Mouse (Mus musculus): Measurements from ENCODE around the gene Gna15. TPM values are rescaled to one million over a fixed set of nuclear protein-coding genes. Genes with fewer than 3 reads are reported as not detected.
A peak's percentile ranks its signal among the peaks of the same experiment; 100 is the strongest.

Gene Gna15
- polyA plus RNA-seq, 1 experiment from 2014 or later = 4.6 TPM

DNA sequence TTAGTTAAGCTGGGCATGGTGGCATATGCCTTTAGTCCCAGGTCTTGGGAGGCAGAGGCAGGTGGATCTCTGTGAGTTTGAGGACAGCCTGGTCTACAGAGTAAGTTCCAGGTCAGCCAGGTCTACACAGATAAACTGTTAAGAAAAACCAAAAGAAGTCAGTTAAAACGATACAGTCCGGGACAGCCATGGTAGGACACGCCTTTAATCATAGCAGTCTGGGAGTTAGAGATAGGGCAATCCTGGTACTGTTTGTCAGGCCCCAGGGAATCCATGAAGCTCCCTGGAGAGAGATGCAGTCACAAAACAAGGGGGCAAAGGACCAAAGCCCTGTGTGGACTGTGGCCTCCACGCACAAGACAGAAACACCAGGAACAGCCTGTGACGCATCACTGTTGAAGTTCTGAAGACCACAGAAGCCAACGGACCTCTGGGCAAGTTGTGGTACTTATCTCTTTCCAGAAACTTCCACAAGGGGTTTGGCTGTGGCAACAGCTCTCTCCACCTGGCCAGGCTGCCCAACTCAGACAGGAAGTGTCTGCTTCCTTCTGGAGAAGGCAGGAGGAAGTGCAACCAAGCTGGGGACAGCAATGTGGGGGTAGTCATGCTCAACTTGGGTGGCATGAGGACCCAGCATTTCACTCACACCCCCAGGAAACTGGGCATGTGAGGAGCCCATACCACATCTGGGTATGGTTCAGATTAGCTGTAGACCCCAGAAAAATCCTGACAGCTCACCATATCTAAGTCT is 4.6 kb downstream of the Gna15 start:
- no peak overlapping the region for H3K9ac ChIP-seq (replicated peaks; ENCODE audit: low read depth)
- WGBS = 66% methylated on average over 6 of the region's 6 CpGs
- H3K36me3 ChIP-seq (ENCODE audit: insufficient read depth, low read length) = no peaks in the 10 kb centered on the region
- H3K9me3 ChIP-seq (ENCODE audit: low read length) = no peaks in the 10 kb centered on the region
- peaks cover 6% of the 10 kb centered on the region; the same call in 1 of the 2 replicates for H3K4me1 ChIP-seq (ENCODE audit: insufficient read depth, low read depth, low read length)
- no peak overlapping the region for H3K4me2 ChIP-seq (replicated peaks; ENCODE audit: low read depth, low read length)
- DNase-seq (ENCODE audit: low spot score) (no peak), ATAC-seq (0 out of 2 replicates have a peak, but pooled peaks have one; percentile 16)
- H3K27ac ChIP-seq (ENCODE audit: low read length) = no peak overlapping the region
- H3K4me3 ChIP-seq (ENCODE audit: low read depth, low read length) = no peak overlapping the region
- TF ChIP-seq EP300 (IDR thresholded peaks at IDR 0.05) (no peak), CTCF (IDR thresholded peaks at IDR 0.05) (no peak)
- no peaks in the 10 kb centered on the region for H3K27me3 ChIP-seq (replicated peaks; ENCODE audit: insufficient read depth, low read length)

- 12% methylated on average over 4 of the region's 4 CpGs for WGBS
- Histone ChIP-seq H3K27ac (ENCODE audit: low read length) (no peak overlapping the region), H3K4me3 (ENCODE audit: low read depth, low read length) (no peak overlapping the region), H3K4me2 (replicated peaks; ENCODE audit: low read depth, low read length) (no peak overlapping the region), H3K4me1 (ENCODE audit: insufficient read depth, low read depth, low read length) (peaks cover under 1% of the 10 kb centered on the region; the same call in 1 of the 2 replicates), H3K27me3 (replicated peaks; ENCODE audit: insufficient read depth, low read length) (no peaks in the 10 kb centered on the region), H3K9ac (replicated peaks; ENCODE audit: low read depth) (no peak overlapping the region), H3K9me3 (ENCODE audit: low read length) (no peaks in the 10 kb centered on the region), H3K36me3 (ENCODE audit: insufficient read depth, low read length) (no peaks in the 10 kb centered on the region)
- TF ChIP-seq CTCF (IDR thresholded peaks at IDR 0.05) = peak; percentile 83
- no peak for TF ChIP-seq EP300 (IDR thresholded peaks at IDR 0.05)
- peak; percentile 67 for ATAC-seq
- peak; percentile 67 for DNase-seq (ENCODE audit: low spot score)
These were observed 5.5 kb downstream of the Gna15 start for GRCm38 (mm10) chr10:81518546-81518945.

- no peaks in the 10 kb centered on the region for H3K27me3 ChIP-seq (replicated peaks; ENCODE audit: insufficient read depth, low read length)
- WGBS = 63% methylated on average over 8 of the region's 8 CpGs
- TF ChIP-seq CTCF (IDR thresholded peaks at IDR 0.05) = no peak
- TF ChIP-seq EP300 (IDR thresholded peaks at IDR 0.05) = no peak
- ATAC-seq (no peak), DNase-seq (ENCODE audit: low spot score) (no peak)
- H3K4me1 ChIP-seq (ENCODE audit: insufficient read depth, low read depth, low read length) = no peaks in the 10 kb centered on the region
- H3K27ac ChIP-seq (ENCODE audit: low read length) = no peak overlapping the region
- no peak overlapping the region for H3K4me2 ChIP-seq (replicated peaks; ENCODE audit: low read depth, low read length)
- H3K9ac ChIP-seq (replicated peaks; ENCODE audit: low read depth) = no peak overlapping the region
- H3K9me3 ChIP-seq (ENCODE audit: low read length) = no peaks in the 10 kb centered on the region
- no peak overlapping the region for H3K4me3 ChIP-seq (ENCODE audit: low read depth, low read length)
- H3K36me3 ChIP-seq (ENCODE audit: insufficient read depth, low read length) = no peaks in the 10 kb centered on the region
These were observed 6.8 kb downstream of the Gna15 start for GRCm38 (mm10) chr10:81517227-81517626.

GRCm38 (mm10) chr10:81513798-81514197 is 10.2 kb downstream of the Gna15 start:
- ATAC-seq = no peak
- H3K4me1 ChIP-seq (ENCODE audit: insufficient read depth, low read depth, low read length) = no peaks in the 10 kb centered on the region
- H3K9me3 ChIP-seq (ENCODE audit: low read length) = no peaks in the 10 kb centered on the region
- 86% methylated on average over 5 of the region's 5 CpGs for WGBS
- H3K4me3 ChIP-seq (ENCODE audit: low read depth, low read length) = no peak overlapping the region
- no peak overlapping the region for H3K27ac ChIP-seq (ENCODE audit: low read length)
- H3K4me2 ChIP-seq (replicated peaks; ENCODE audit: low read depth, low read length) = no peak overlapping the region
- no peaks in the 10 kb centered on the region for H3K27me3 ChIP-seq (replicated peaks; ENCODE audit: insufficient read depth, low read length)
- no peak overlapping the region for H3K9ac ChIP-seq (replicated peaks; ENCODE audit: low read depth)
- no peak for TF ChIP-seq CTCF (IDR thresholded peaks at IDR 0.05)
- TF ChIP-seq EP300 (IDR thresholded peaks at IDR 0.05) = no peak
- no peaks in the 10 kb centered on the region for H3K36me3 ChIP-seq (ENCODE audit: insufficient read depth, low read length)
- no peak for DNase-seq (ENCODE audit: low spot score)

DNA sequence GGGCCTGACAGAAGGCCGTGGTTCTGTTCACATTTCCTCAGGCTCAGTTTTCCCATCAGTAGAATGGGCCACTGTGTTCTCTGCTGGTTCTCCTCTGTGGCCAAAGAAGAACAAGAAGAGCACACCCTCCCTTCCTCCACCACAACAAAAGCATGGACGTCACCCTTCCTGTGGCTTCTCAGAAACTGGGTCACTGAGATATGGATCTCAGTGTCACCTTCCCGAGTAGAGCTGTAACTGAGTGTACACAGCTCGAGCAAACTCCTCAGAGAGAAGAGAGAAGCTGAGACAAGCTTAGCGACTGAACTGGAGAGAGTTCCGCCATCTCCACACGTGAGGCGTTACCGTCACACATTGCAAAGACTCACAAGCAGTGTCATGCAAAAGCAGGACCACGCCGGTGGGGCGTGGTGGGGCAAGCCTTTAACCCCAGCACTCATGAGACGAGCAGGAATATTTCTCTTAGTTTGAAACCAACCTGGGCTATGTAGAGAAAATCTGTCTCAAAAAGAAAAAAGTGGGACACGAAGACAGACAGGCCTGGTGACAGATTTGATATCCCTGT is 13.7 kb downstream of the Gna15 start:
- WGBS = 57% methylated on average over 14 of the region's 14 CpGs
- no peaks in the 10 kb centered on the region for H3K27me3 ChIP-seq (replicated peaks; ENCODE audit: insufficient read depth, low read length)
- H3K4me2 ChIP-seq (replicated peaks; ENCODE audit: low read depth, low read length) = no peak overlapping the region
- no peaks in the 10 kb centered on the region for H3K36me3 ChIP-seq (ENCODE audit: insufficient read depth, low read length)
- DNase-seq (ENCODE audit: low spot score) (no peak), ATAC-seq (0 out of 2 replicates have a peak, but pooled peaks have one; percentile 43)
- H3K4me3 ChIP-seq (ENCODE audit: low read depth, low read length) = no peak overlapping the region
- no peak overlapping the region for H3K9ac ChIP-seq (replicated peaks; ENCODE audit: low read depth)
- H3K4me1 ChIP-seq (ENCODE audit: insufficient read depth, low read depth, low read length) = no peaks in the 10 kb centered on the region
- H3K9me3 ChIP-seq (ENCODE audit: low read length) = no peaks in the 10 kb centered on the region
- no peak for TF ChIP-seq EP300 (IDR thresholded peaks at IDR 0.05)
- TF ChIP-seq CTCF (IDR thresholded peaks at IDR 0.05) = no peak
- H3K27ac ChIP-seq (ENCODE audit: low read length) = no peak overlapping the region

DNA sequence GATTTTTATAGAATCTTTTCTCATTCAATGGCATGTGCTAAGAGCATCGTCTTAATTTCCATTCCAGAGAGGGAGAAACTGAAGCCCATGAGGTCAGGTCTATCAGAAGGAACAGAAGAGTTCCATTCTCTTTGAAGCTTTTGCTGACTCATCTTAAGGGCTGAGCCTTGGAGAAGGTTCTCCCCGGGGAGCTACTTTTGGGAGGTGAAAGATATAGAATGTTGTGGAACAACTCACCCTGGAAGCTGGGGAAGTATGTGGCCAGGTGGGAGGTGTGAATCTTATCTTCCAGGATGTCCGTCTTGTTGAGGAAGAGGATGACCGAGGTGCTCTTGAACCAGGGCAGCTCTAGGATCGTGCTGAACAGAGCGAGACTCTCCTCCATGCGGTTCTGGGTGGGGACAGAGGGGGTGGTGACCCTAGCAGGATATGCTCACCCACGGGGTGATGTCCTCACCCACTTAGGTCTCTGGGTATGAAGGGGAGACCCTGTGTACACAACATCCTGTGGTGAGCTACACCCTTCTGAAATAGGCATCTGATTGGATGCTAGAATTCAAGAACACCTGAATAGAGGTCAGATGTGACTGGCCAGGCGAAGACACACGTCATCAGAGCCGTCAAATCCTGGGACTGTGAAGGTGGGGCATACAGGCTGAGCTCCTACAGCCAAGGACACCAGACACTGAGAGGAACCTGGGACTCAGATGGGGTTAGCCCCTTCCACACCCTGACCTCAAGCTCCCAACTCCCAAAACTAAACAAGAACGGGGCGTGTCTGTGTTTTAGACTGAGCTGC is 16.1 kb downstream of the Gna15 start:
- Histone ChIP-seq H3K4me3 (ENCODE audit: low read depth, low read length) (no peak overlapping the region), H3K4me1 (ENCODE audit: insufficient read depth, low read depth, low read length) (0 out of 2 replicates have a peak, but pooled peaks cover 1% of the 10 kb centered on the region), H3K9ac (replicated peaks; ENCODE audit: low read depth) (no peak overlapping the region), H3K27me3 (replicated peaks; ENCODE audit: insufficient read depth, low read length) (no peaks in the 10 kb centered on the region; the same call in 1 of the 2 replicates), H3K36me3 (ENCODE audit: insufficient read depth, low read length) (no peaks in the 10 kb centered on the region), H3K9me3 (ENCODE audit: low read length) (no peaks in the 10 kb centered on the region), H3K27ac (ENCODE audit: low read length) (no peak overlapping the region), H3K4me2 (replicated peaks; ENCODE audit: low read depth, low read length) (no peak overlapping the region)
- no peak for TF ChIP-seq CTCF (IDR thresholded peaks at IDR 0.05)
- no peak for TF ChIP-seq EP300 (IDR thresholded peaks at IDR 0.05)
- ATAC-seq (no peak), DNase-seq (ENCODE audit: low spot score) (no peak)
- WGBS = 61% methylated on average over 13 of the region's 13 CpGs
